Mouse (Mus musculus) ES-Bruce4 (cell line): ENCODE results near the gene Ccdc8. TPM values are rescaled to one million over a fixed set of nuclear protein-coding genes. Genes with fewer than 3 reads are reported as not detected.

ENCODE experiments used
- H3K27ac ChIP-seq: 2 replicates; pipeline ENCODE4 v1.5.1; 2012; ENCODE audit warnings: low read length, inconsistent platforms; ENCODE audit not compliant: insufficient read depth
- H3K27me3 ChIP-seq: 2 replicates; pipeline ENCODE4 v1.6.1; 2012; ENCODE audit warnings: mild to moderate bottlenecking, low read length, inconsistent platforms; ENCODE audit not compliant: control insufficient read depth, poor library complexity, insufficient read depth, severe bottlenecking
- H3K36me3 ChIP-seq: 2 replicates; pipeline ENCODE4 v1.6.1; 2012; ENCODE audit warnings: inconsistent platforms, mild to moderate bottlenecking, low read length, moderate library complexity; ENCODE audit not compliant: control insufficient read depth, poor library complexity, insufficient read depth, severe bottlenecking
- H3K4me1 ChIP-seq: one replicate; pipeline ENCODE4 v1.8.1; 2011; ENCODE audit warnings: low read length; ENCODE audit not compliant: control insufficient read depth, insufficient read depth
- H3K4me3 ChIP-seq: 2 replicates; pipeline ENCODE4 v1.5.1; 2011; ENCODE audit warnings: low read depth, mild to moderate bottlenecking, low read length
- H3K9ac ChIP-seq: 2 replicates; pipeline ENCODE4 v1.6.1; 2012; ENCODE audit warnings: low read depth, mild to moderate bottlenecking, inconsistent platforms; ENCODE audit not compliant: poor library complexity, severe bottlenecking
- H3K9me3 ChIP-seq: replicated peaks from 2 replicates; pipeline ENCODE4 v1.6.1; 2012; ENCODE audit warnings: mild to moderate bottlenecking, low read length, inconsistent platforms; ENCODE audit not compliant: control insufficient read depth, poor library complexity, insufficient read depth, severe bottlenecking
- CTCF ChIP-seq: IDR thresholded peaks from one replicate; pipeline ENCODE4 v1.8.1; 2011; ENCODE audit warnings: low read depth, low read length
- EP300 ChIP-seq: IDR thresholded peaks from 2 replicates; pipeline ENCODE4 v1.6.1; 2011; ENCODE audit warnings: low read depth, low read length; ENCODE audit not compliant: insufficient read depth
- POLR2A ChIP-seq: IDR thresholded peaks from one replicate; pipeline ENCODE4 v1.8.1; 2011; ENCODE audit warnings: low read length; ENCODE audit not compliant: insufficient read depth
- polyA plus RNA-seq: library from polyadenylated mRNA; stranded (reverse); fragments of >200 nt; gene quantifications from 2 replicates; pipeline ENCODE4 v1.2.4, GENCODE M21; 2011; ENCODE audit warnings: low read depth; ENCODE audit not compliant: missing spikeins, insufficient read depth, insufficient read length

Ccdc8 gene
- 4.2 and 4.4 TPM in 2 replicates for polyA plus RNA-seq

DNA sequence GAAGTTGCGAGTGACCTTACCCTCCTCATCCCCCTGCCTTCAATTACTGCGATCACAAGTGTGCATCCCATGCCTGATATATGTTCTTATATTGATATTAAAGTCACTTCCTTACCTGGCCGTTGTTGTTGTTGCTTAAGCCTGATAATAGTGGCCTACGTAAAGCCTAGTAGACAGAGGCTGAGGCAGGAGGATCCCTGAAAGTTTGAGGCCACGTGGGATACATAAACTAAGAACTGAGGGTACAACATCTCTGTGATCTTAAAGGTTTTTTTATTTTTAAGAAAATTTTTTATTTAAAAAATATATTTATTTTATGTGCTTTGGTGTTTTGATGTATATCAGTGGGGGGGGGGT, at the start of gene Ccdc8:
Ccdc8 (plus strand) TSS at position 258 of the 357 bp plus-strand sequence.
- peak within 1 kb of the TSS; percentile 32; the same call in 1 of the 2 replicates for H3K9ac ChIP-seq
- no peaks in the 10 kb centered on the region for H3K27me3 ChIP-seq
- TF ChIP-seq EP300, result no peak
- TF ChIP-seq CTCF, result no peak
- TF ChIP-seq POLR2A, result no peak
- H3K4me1 ChIP-seq, result peaks cover 3% of the 10 kb centered on the region
- no peaks in the 10 kb centered on the region for H3K9me3 ChIP-seq
- peak within 1 kb of the TSS; percentile 76 for H3K4me3 ChIP-seq
- no peaks in the 10 kb centered on the region for H3K36me3 ChIP-seq
- no peak within 1 kb of the TSS for H3K27ac ChIP-seq

DNA sequence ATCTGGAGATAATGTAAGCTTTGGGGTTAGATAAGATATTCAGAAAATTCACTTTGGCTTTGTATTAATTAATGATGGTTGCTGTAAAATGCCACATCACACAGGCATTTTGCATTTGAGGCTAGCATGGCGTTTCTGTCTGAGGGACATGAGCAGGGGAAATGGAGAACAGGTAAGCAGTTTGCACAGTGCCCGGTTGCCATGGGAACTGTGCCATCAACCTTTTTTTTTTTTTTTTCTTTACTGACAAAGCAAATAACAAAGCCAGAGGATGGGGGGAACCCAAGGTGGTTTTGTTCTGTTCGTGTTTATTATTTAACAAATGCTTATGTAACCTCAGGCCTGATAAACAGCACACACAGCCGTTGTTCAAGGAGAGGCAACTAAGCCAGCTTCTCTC, 49.6 kb upstream of the Ccdc8 start:
- Histone ChIP-seq H3K4me1 (peaks cover 2% of the 10 kb centered on the region), H3K27me3 (no peaks in the 10 kb centered on the region), H3K9me3 (no peaks in the 10 kb centered on the region), H3K27ac (no peak overlapping the region), H3K9ac (no peak overlapping the region), H3K4me3 (no peak overlapping the region), H3K36me3 (no peaks in the 10 kb centered on the region)
- TF ChIP-seq POLR2A (no peak), CTCF (no peak), EP300 (no peak)

DNA sequence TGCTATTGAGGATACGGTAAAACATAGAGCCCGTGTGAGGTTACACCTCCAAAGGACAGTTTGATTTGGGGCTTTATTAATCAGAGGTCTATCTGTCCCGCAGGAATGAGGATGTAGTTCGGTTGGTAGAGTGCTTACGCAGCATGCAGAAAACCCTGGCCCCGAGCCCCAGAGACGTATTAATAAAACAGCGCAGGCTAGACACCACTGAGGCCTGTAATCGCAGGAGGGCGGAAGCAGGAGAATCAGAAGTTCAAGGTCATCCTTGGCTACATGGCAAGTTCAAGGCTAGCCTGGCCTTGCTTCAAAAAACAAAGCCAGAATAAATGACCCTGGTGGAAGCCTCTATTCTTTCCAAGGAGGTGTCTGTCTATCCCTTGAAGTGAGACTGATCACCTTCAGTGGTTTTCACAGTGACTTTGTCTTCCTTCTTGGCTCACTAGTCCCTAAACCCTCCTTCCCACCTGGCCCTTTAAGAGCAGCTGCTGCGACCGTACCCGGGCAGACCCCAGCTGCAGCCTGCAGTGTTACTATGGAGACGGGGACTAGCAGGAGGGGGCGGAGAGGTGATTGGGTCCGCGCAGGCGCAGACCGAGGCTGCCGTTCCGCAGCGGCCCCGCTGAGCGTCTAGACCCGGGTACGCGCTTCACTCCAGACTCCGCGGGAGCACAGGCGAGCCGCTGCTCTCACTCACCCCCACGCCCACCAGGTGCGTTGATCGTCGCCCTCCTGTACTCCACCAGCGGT, 48.3 kb upstream of the Ccdc8 start, which contains the start of gene Pnmal2:
Pnmal2 (plus strand) TSS at position 622 of the 747 bp plus-strand sequence.
- peak within 1 kb of the TSS; percentile 46 for H3K9ac ChIP-seq
- H3K36me3 ChIP-seq, result no peaks in the 10 kb centered on the region
- no peak within 1 kb of the TSS for H3K27ac ChIP-seq
- TF ChIP-seq CTCF (no peak), EP300 (0 out of 2 replicates have a peak, but pooled peaks have one; percentile 33), POLR2A (peak; percentile 11)
- H3K27me3 ChIP-seq, result no peaks in the 10 kb centered on the region
- no peaks in the 10 kb centered on the region for H3K9me3 ChIP-seq
- H3K4me3 ChIP-seq, result peak within 1 kb of the TSS; percentile 72
- H3K4me1 ChIP-seq, result peaks cover 2% of the 10 kb centered on the region

DNA sequence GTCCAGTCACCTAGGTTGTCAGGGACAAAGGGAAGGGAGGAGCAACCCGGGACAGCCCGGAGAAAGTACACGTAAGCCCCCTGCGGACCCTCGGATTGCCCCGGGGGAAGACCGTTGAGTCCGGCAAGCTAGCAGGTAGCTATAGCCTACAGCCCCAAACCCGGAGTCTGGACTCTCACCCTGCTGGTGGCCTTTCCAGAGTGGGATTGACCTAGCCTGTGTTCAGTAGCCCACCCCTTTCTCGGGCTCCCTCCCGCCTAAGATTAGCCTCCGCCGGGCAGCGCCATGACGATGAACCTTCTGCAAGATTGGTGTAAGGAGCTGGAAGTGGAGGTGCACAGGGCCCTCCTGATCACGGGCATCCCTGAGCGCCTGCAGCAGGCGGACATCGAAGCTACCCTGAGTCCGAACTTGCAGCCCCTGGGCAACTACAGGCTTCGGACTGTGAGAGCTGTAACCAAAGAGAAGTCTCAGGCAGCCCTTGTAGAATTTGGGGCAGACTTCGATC, 47.6 kb upstream of the Ccdc8 start:
- H3K9ac ChIP-seq, result peak overlapping the region; percentile 46
- peak overlapping the region; percentile 72 for H3K4me3 ChIP-seq
- no peak for TF ChIP-seq EP300
- TF ChIP-seq CTCF, result no peak
- no peak for TF ChIP-seq POLR2A
- H3K27ac ChIP-seq, result no peak overlapping the region
- no peaks in the 10 kb centered on the region for H3K27me3 ChIP-seq
- H3K4me1 ChIP-seq, result peaks cover 2% of the 10 kb centered on the region
- no peaks in the 10 kb centered on the region for H3K9me3 ChIP-seq
- H3K36me3 ChIP-seq, result no peaks in the 10 kb centered on the region

- no peaks in the 10 kb centered on the region for H3K36me3 ChIP-seq
- H3K9me3 ChIP-seq, result no peaks in the 10 kb centered on the region
- no peak overlapping the region for H3K27ac ChIP-seq
- no peak for TF ChIP-seq POLR2A
- no peak for TF ChIP-seq EP300
- no peak for TF ChIP-seq CTCF
- H3K27me3 ChIP-seq, result no peaks in the 10 kb centered on the region
- H3K4me3 ChIP-seq, result peak overlapping the region; percentile 72
- peak overlapping the region; percentile 46 for H3K9ac ChIP-seq
- H3K4me1 ChIP-seq, result peaks cover 2% of the 10 kb centered on the region
These were observed 47.1 kb upstream of the Ccdc8 start for GRCm38 (mm10) chr7:16945419-16945818.
